Mouse (Mus musculus) stomach, postnatal 0 days (tissue): ENCODE measurements at regions not wholly inside any gene's neighbourhood (a gene's known extent, or its start where the extent isn't known, plus 50 kb on each side); places are given as distances from the start of the nearest gene placed in this dataset.
A peak's percentile ranks its signal among the peaks of the same experiment; 100 is the strongest.

Experiments
- ATAC-seq: fragments of 200-750 bp; cut with Nextera tagmentation; 2 replicates; pipeline ENCODE4 v1.8.0; 2017; ENCODE audit not compliant: low FRiP score, low TSS enrichment
- DNase-seq: peaks from one replicate; pipeline ENCODE4 v3.0.0-alpha.2; 2016; ENCODE audit warnings: low spot score
- H3K27ac ChIP-seq: fragments of 300-500 bp; sonication (generic); replicated peaks from 2 replicates; pipeline ENCODE4 v1.5.1; 2014; ENCODE audit warnings: mild to moderate bottlenecking, control low read depth
- H3K27me3 ChIP-seq: fragments of 300-500 bp; sonication (generic); 2 replicates; pipeline ENCODE4 v1.6.1; 2014; ENCODE audit warnings: low read length; ENCODE audit not compliant: control insufficient read depth, insufficient read depth
- H3K36me3 ChIP-seq: fragments of 300-500 bp; sonication (generic); 2 replicates; pipeline ENCODE4 v1.6.1; 2014; ENCODE audit warnings: low read length, mixed read lengths; ENCODE audit not compliant: control insufficient read depth, insufficient read depth
- H3K4me1 ChIP-seq: fragments of 300-500 bp; sonication (generic); replicated peaks from 2 replicates; pipeline ENCODE4 v1.6.1; 2014; ENCODE audit warnings: antibody characterized with exemption; ENCODE audit not compliant: control insufficient read depth, insufficient read depth
- H3K4me2 ChIP-seq: fragments of 300-500 bp; sonication (generic); replicated peaks from 2 replicates; pipeline ENCODE4 v1.6.1; 2014; ENCODE audit warnings: low read depth, mild to moderate bottlenecking, control low read depth, moderate library complexity
- H3K4me3 ChIP-seq: fragments of 300-500 bp; sonication (generic); 2 replicates; pipeline ENCODE4 v1.5.1; 2014; ENCODE audit warnings: low read depth, low read length, control low read depth
- H3K9ac ChIP-seq: fragments of 300-500 bp; sonication (generic); 2 replicates; pipeline ENCODE4 v1.6.1; 2014; ENCODE audit warnings: mild to moderate bottlenecking, low read length, control low read depth, mixed read lengths
- H3K9me3 ChIP-seq: fragments of 300-500 bp; sonication (generic); 2 replicates; pipeline ENCODE4 v1.6.1; 2016; ENCODE audit warnings: low read length; ENCODE audit not compliant: control insufficient read depth
- CTCF ChIP-seq: IDR thresholded peaks from 2 replicates; pipeline ENCODE4 v1.5.1; 2016; ENCODE audit warnings: antibody characterized with exemption, low read depth, mild to moderate bottlenecking, moderate library complexity
- EP300 ChIP-seq: optimal IDR thresholded peaks from 2 replicates; pipeline ENCODE3; 2016; ENCODE audit warnings: antibody characterized with exemption
- WGBS: fragments of 180-500 bp; shearing (Covaris S2); extraction: QIAGEN DNeasy Blood & Tissue Kit; methylation state at CpG from one replicate; pipeline ENCODE4 v1.1.7; 2014; 5-methylcytosine and 5-hydroxymethylcytosine counted together

DNA sequence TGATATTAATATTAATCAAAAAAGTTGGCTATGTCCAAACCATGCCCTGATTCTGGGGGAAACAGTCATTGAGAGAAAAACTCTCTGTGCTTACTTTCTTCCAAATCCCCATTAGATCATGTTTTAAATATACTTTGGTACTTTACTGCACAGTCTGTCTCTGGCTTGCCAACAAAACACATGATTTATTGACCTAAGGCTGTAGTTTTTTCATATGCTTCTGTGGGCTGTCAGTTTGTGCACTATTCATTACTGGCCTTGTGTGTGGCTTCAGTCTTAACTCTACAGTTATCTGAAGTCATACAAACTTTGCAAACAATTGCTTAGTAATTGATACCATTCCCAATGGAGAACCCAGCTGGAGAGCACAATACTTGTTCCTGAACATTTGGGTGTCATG, 149.1 kb upstream of the Mbnl1 start:
- Histone ChIP-seq H3K4me3 (no peak overlapping the region), H3K27ac (no peak overlapping the region), H3K36me3 (no peaks in the 10 kb centered on the region), H3K9me3 (no peaks in the 10 kb centered on the region), H3K4me1 (no peaks in the 10 kb centered on the region), H3K9ac (no peak overlapping the region), H3K27me3 (no peaks in the 10 kb centered on the region), H3K4me2 (no peak overlapping the region)
- DNase-seq (no peak), ATAC-seq (peak; percentile 78)
- TF ChIP-seq CTCF (no peak), EP300 (no peak)

DNA sequence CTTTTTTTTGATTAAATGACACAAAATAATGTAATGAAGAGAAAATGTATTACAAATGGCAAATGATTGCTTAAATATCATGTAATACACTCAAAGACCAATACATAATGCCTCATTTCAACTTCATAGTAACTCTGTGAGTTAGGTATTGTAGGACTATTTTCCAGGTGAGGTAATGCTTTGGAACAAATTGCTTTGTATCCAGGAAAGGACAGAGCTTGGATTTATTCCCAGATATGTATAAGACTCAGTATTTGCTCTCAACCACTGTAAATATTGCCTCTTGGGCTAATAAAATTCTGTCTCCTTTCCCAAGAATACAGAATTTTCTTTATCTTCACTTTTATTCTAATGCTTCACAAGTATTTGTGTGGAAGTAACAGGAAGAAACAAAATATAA, 148.2 kb upstream of the Mbnl1 start:
- ATAC-seq (no peak), DNase-seq (no peak)
- Histone ChIP-seq H3K4me2 (no peak overlapping the region), H3K27me3 (no peaks in the 10 kb centered on the region), H3K9ac (no peak overlapping the region), H3K36me3 (no peaks in the 10 kb centered on the region), H3K4me1 (no peaks in the 10 kb centered on the region), H3K4me3 (no peak overlapping the region), H3K9me3 (no peaks in the 10 kb centered on the region), H3K27ac (no peak overlapping the region)
- TF ChIP-seq CTCF (no peak), EP300 (no peak)

DNA sequence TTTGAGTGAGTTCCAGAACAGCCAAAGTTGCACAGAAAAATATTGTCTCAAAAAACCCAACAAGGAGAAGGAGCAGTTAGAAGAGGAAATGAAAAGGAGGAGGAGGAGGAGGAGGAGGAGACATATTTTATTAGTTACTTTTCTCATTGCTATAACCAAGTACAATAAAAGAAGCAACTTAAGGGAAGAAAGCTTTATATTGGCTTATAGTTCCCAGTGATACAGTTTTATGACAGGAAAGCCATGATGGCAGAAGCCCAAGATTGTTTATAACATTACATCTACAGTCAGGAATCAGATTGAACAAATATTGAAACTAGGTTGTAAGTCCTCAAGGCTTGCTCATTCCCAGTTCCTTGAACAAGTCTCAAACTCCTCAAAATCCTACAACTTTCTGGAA, 147.7 kb upstream of the Mbnl1 start:
- H3K27me3 ChIP-seq, result no peaks in the 10 kb centered on the region
- no peak overlapping the region for H3K27ac ChIP-seq
- H3K4me3 ChIP-seq, result no peak overlapping the region
- H3K36me3 ChIP-seq, result no peaks in the 10 kb centered on the region
- no peak for ATAC-seq
- H3K9ac ChIP-seq, result no peak overlapping the region
- H3K4me1 ChIP-seq, result no peaks in the 10 kb centered on the region
- no peak overlapping the region for H3K4me2 ChIP-seq
- H3K9me3 ChIP-seq, result no peaks in the 10 kb centered on the region
- DNase-seq, result no peak
- TF ChIP-seq CTCF, result no peak
- no peak for TF ChIP-seq EP300

DNA sequence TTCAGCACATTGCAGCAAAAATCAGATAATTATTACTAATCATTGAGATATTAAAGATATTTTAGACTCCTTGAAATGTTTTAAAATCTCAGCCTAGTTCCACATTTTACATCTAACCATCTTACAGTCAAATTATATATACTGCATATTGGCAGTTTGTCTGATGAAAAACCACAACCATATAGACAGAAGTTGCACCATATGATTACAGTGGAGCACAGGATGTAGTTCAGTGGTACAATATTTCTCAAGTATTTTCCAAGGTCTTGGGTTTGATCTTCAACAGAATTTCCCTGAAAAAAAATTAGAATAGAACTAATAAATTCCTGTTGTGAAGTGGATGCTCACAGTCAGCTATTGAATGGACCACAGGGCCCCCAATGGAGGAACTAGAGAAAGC, 140.2 kb upstream of the Mbnl1 start:
- H3K27ac ChIP-seq, result no peak overlapping the region
- H3K9ac ChIP-seq, result no peak overlapping the region
- no peak for ATAC-seq
- H3K36me3 ChIP-seq, result no peaks in the 10 kb centered on the region
- H3K4me1 ChIP-seq, result no peaks in the 10 kb centered on the region
- no peak overlapping the region for H3K4me3 ChIP-seq
- H3K27me3 ChIP-seq, result no peaks in the 10 kb centered on the region
- H3K9me3 ChIP-seq, result no peaks in the 10 kb centered on the region
- no peak for DNase-seq
- no peak overlapping the region for H3K4me2 ChIP-seq
- no peak for TF ChIP-seq EP300
- no peak for TF ChIP-seq CTCF

DNA sequence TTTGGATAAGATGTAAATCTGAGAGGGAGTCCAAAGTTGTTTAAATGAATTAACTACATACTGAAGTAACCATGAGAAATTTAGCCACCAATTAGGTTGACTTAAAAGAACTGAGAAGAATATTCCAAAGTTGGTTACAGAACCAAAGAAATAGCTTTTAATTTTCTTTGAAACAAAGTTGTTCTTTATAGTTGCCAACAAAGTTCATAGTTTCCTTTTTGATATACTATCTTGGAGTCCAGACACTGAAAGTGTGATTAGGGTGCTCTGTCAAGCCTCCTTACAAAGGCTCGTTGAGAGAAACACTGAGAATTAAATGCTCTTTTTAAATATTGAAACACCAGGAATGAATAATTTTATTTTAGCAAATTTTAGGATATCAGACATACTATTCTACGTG, 139.0 kb upstream of the Mbnl1 start:
- H3K9ac ChIP-seq, result no peak overlapping the region
- no peak for ATAC-seq
- no peaks in the 10 kb centered on the region for H3K4me1 ChIP-seq
- no peak for DNase-seq
- H3K9me3 ChIP-seq, result no peaks in the 10 kb centered on the region
- no peaks in the 10 kb centered on the region for H3K27me3 ChIP-seq
- TF ChIP-seq EP300 (no peak), CTCF (no peak)
- H3K4me2 ChIP-seq, result no peak overlapping the region
- no peak overlapping the region for H3K27ac ChIP-seq
- H3K36me3 ChIP-seq, result no peaks in the 10 kb centered on the region
- no peak overlapping the region for H3K4me3 ChIP-seq
- WGBS, result 73% methylated on average over 2 of the region's 2 CpGs

DNA sequence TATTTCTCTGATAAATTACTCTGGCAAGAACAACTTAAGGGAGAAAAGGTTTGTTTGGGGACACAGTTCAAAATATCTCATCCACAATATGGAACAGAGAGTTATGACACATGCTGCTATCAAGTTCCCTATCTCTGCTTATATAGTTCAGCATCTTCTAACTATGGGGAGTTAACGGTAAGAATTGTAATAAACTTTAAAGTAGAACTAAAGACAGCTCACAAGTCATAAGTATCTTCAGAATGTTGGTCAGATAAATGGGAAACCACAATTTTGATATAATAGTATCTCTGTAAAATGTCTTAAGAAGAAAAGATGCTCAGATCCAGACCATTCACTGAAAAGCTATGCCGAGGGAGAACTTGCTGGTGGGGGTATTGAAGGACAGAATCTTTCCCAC, 138.5 kb upstream of the Mbnl1 start:
- no peak for DNase-seq
- Histone ChIP-seq H3K4me3 (no peak overlapping the region), H3K36me3 (no peaks in the 10 kb centered on the region), H3K9me3 (no peaks in the 10 kb centered on the region), H3K4me1 (no peaks in the 10 kb centered on the region), H3K27ac (no peak overlapping the region), H3K9ac (no peak overlapping the region), H3K27me3 (no peaks in the 10 kb centered on the region), H3K4me2 (no peak overlapping the region)
- no peak for ATAC-seq
- TF ChIP-seq EP300, result no peak
- no peak for TF ChIP-seq CTCF
- 88% methylated on average over 2 of the region's 2 CpGs for WGBS

DNA sequence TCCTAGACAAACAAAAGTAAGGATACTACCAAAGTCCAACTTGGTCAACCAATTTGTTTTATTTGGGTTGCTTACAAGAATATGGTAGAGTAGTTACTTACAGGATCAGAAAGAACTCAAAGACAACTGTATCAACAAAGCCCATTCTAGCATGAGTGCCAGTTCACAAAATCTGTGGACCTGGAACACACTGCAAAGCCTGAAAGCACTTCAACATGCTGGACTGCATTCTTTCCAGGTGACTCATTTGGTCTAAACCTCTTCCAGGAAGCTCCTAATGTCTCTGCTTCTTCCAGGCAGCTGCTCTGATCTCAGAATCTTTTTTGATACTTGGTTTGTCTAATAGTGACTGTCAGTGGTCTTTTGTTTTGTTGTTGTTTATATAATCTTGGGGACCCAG, 126.2 kb upstream of the Mbnl1 start:
- no peaks in the 10 kb centered on the region for H3K9me3 ChIP-seq
- no peaks in the 10 kb centered on the region for H3K36me3 ChIP-seq
- H3K27ac ChIP-seq, result no peak overlapping the region
- DNase-seq (peak; percentile 46), ATAC-seq (peak; percentile 75)
- no peak overlapping the region for H3K4me2 ChIP-seq
- no peaks in the 10 kb centered on the region for H3K27me3 ChIP-seq
- TF ChIP-seq EP300 (no peak), CTCF (no peak)
- no peaks in the 10 kb centered on the region for H3K4me1 ChIP-seq
- no peak overlapping the region for H3K9ac ChIP-seq
- no peak overlapping the region for H3K4me3 ChIP-seq
